Comparison of ENCODE assay signal across 13 mouse cellular contexts in the genomic region with DNA sequence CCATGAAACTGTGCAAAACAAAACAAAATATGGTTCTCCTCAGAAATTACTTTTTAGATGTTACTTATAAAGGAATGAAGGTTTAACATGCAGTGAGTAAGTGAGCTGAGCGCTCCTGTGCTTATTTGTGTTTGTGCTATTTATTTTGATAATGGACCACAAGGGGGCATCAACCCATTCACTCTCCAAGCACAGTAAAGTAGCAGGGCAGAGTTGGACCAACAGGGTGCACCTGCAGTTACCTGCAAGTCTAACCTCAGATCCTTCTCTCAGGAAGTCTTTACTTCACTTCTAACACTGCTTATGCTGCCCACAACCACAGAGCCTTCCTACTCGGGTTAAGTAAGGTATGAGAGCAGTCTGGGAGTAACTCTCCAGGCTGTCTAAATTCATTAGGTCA. TPM values are rescaled to one million over a fixed set of nuclear protein-coding genes. Genes with fewer than 3 reads are reported as not detected.
DNase-seq lines count a peak whose midpoint lies in the region; ATAC-seq lines count a peak whose summit lies in the region.
"Had no signal": no experiment of that assay in that cellular context is flagged by ENCODE, and none has a peak within 500 bp of the region (broad histone marks: within the 10 kb centered on the region; RNA-seq: fewer than 3 reads in every experiment).

No protein-coding gene starts in this region.

- no peaks in the 10 kb centered on the region for H3K9me3 ChIP-seq in heart, embryonic 16.5 days (replicated peaks; ENCODE audit: control insufficient read depth, low read length)
- H3K9me3 ChIP-seq in midbrain, embryonic 14.5 days (ENCODE audit: control insufficient read depth, low read length), result no peaks in the 10 kb centered on the region
- H3K9me3 ChIP-seq in midbrain, embryonic 10.5 days (replicated peaks), result no peaks in the 10 kb centered on the region
- H3K9me3 ChIP-seq: embryonic facial prominence, embryonic 13.5 days; limb, embryonic 12.5 days; neural tube, embryonic 12.5 days; stomach, embryonic 15.5 days had no signal

- H3K4me2 ChIP-seq in heart, embryonic 16.5 days (ENCODE audit: low read depth, low read length), result no peak overlapping the region
- H3K4me2 ChIP-seq in midbrain, embryonic 14.5 days (ENCODE audit: low read length), result no peak overlapping the region
- H3K4me2 ChIP-seq: embryonic facial prominence, embryonic 13.5 days; heart, embryonic 11.5 days; limb, embryonic 12.5 days; neural tube, embryonic 12.5 days; stomach, embryonic 15.5 days had no signal

- DNase-seq in heart, adult 8-10 months (ENCODE audit: low spot score), result no peak
- peak; percentile 48 for DNase-seq in midbrain, embryonic 14.5 days
- no peak for DNase-seq in midbrain, embryonic 10.5 days (ENCODE audit: low spot score)
- DNase-seq in lung, postnatal 36 days, result peak; percentile 51
- DNase-seq in urinary bladder, postnatal 25 days (ENCODE audit: low spot score), result no peak

- H3K27me3 ChIP-seq in heart, embryonic 16.5 days (ENCODE audit: control insufficient read depth, insufficient read depth, low read length), result no peaks in the 10 kb centered on the region
- no peaks in the 10 kb centered on the region for H3K27me3 ChIP-seq in midbrain, embryonic 14.5 days (ENCODE audit: control insufficient read depth, insufficient read depth, low read length)
- no peaks in the 10 kb centered on the region for H3K27me3 ChIP-seq in midbrain, embryonic 10.5 days (ENCODE audit: low read depth, poor library complexity, severe bottlenecking)
- H3K27me3 ChIP-seq: embryonic facial prominence, embryonic 13.5 days; limb, embryonic 12.5 days; neural tube, embryonic 12.5 days; stomach, embryonic 15.5 days had no signal

- WGBS in heart, embryonic 16.5 days, result 53% methylated on average over 2 of the region's 2 CpGs
- 54% methylated on average over 2 of the region's 2 CpGs for WGBS in midbrain, embryonic 14.5 days
- whole genome bisulfite sequencing in midbrain, embryonic 10.5 days, result 62% methylated on average over 2 of the region's 2 CpGs

- H3K27ac ChIP-seq in heart, embryonic 16.5 days (ENCODE audit: low read length), result no peak overlapping the region
- H3K27ac ChIP-seq in midbrain, embryonic 14.5 days (replicated peaks; ENCODE audit: low read depth, low read length), result no peak overlapping the region
- no peak overlapping the region for H3K27ac ChIP-seq in midbrain, embryonic 10.5 days (replicated peaks)
- H3K27ac ChIP-seq: embryonic facial prominence, embryonic 13.5 days; limb, embryonic 12.5 days; neural tube, embryonic 12.5 days; stomach, embryonic 15.5 days had no signal

- H3K36me3 ChIP-seq in heart, embryonic 16.5 days (ENCODE audit: control insufficient read depth, insufficient read depth), result no peaks in the 10 kb centered on the region
- H3K36me3 ChIP-seq in midbrain, embryonic 14.5 days (ENCODE audit: control insufficient read depth, insufficient read depth, low read length), result no peaks in the 10 kb centered on the region
- H3K36me3 ChIP-seq in midbrain, embryonic 10.5 days, result no peaks in the 10 kb centered on the region
- H3K36me3 ChIP-seq: embryonic facial prominence, embryonic 13.5 days; limb, embryonic 12.5 days; neural tube, embryonic 12.5 days; stomach, embryonic 15.5 days had no signal

- peaks cover 4% of the 10 kb centered on the region; the same call in 1 of the 2 replicates for H3K4me1 ChIP-seq in heart, embryonic 16.5 days (ENCODE audit: control insufficient read depth, insufficient read depth, low read length)
- H3K4me1 ChIP-seq in midbrain, embryonic 14.5 days (ENCODE audit: control insufficient read depth, insufficient read depth, low read length), result no peaks in the 10 kb centered on the region
- H3K4me1 ChIP-seq in midbrain, embryonic 10.5 days, result 0 out of 2 replicates have a peak, but pooled peaks cover 2% of the 10 kb centered on the region
- H3K4me1 ChIP-seq: neural tube, embryonic 12.5 days; stomach, embryonic 15.5 days had no signal

- H3K9ac ChIP-seq in heart, embryonic 16.5 days (ENCODE audit: low read length), result no peak overlapping the region
- H3K9ac ChIP-seq in midbrain, embryonic 14.5 days (replicated peaks; ENCODE audit: low read length), result no peak overlapping the region
- H3K9ac ChIP-seq: embryonic facial prominence, embryonic 13.5 days; limb, embryonic 12.5 days; neural tube, embryonic 12.5 days; stomach, embryonic 15.5 days had no signal

- peak; percentile 52 for ATAC-seq in heart, embryonic 16.5 days (replicated peaks; ENCODE audit: extremely low read depth, insufficient read depth, low FRiP score)
- ATAC-seq in midbrain, embryonic 14.5 days (ENCODE audit: low FRiP score, low TSS enrichment), result no peak
- ATAC-seq in monocyte, adult 5-6 weeks (replicated peaks; ENCODE audit: insufficient number of reproducible peaks, low FRiP score, low TSS enrichment, poor library complexity, severe bottlenecking), result no peak
- no peak for ATAC-seq in erythroid progenitor cell, adult 5-6 weeks (replicated peaks; ENCODE audit: low FRiP score, poor library complexity, severe bottlenecking)

- no peak overlapping the region for H3K4me3 ChIP-seq in heart, embryonic 16.5 days (ENCODE audit: low read length)
- no peak overlapping the region for H3K4me3 ChIP-seq in midbrain, embryonic 14.5 days (replicated peaks; ENCODE audit: low read depth, low read length)
- no peak overlapping the region for H3K4me3 ChIP-seq in midbrain, embryonic 10.5 days
- H3K4me3 ChIP-seq: embryonic facial prominence, embryonic 13.5 days; limb, embryonic 12.5 days; neural tube, embryonic 12.5 days; stomach, embryonic 15.5 days had no signal

RNA-seq across cellular contexts. Expression of gene Uri1, which starts 23.7 kb away (rescaled TPM):
- 28.1 and 29.6 TPM in 2 replicates for polyA plus RNA-seq in heart, embryonic 16.5 days (2015; fragmentation: Nextera tagmentation; extraction: Ambion mirVana)
- total RNA-seq in heart, adult 8-10 months (2022), result 10 to 100 TPM; 14.2 to 25.3 (median 16.6) TPM
- 29.2 and 37.4 TPM in 2 replicates for polyA plus RNA-seq in midbrain, embryonic 14.5 days (2014; fragmentation: Nextera tagmentation; extraction: Ambion mirVana)
- polyA plus RNA-seq in midbrain, embryonic 10.5 days (2016; fragmentation: Nextera tagmentation; extraction: Ambion mirVana), result 43.6 and 44.2 TPM in 2 replicates
- 31.2 to 52.7 TPM (median 52.2 TPM) in 3 replicates for total RNA-seq in monocyte, adult 5-6 weeks (2017)
- 10.1 TPM in 2 replicates for total RNA-seq in erythroid progenitor cell, adult 5-6 weeks (2015; ENCODE audit: low replicate concordance)
- total RNA-seq in erythroid progenitor cell, adult 5-6 weeks (2017; ENCODE audit: low replicate concordance), result 18.2 and 18.8 TPM in 2 replicates

Comparison
In these comparisons a context has a peak if more than half of its experiments do, and no peak if none do; other contexts are left out.
1. DNase-seq: peak in midbrain, embryonic 14.5 days (single experiment) and lung, postnatal 36 days (single experiment); none in heart, adult 8-10 months (single experiment), midbrain, embryonic 10.5 days (single experiment) and urinary bladder, postnatal 25 days (single experiment).